Mouse (Mus musculus): ENCODE results near the gene B230118H07Rik. TPM values are rescaled to one million over a fixed set of nuclear protein-coding genes. Genes with fewer than 3 reads are reported as not detected.

B230118H07Rik gene
- polyA plus RNA-seq, 1 experiment from 2014 or later, result 145 TPM

GRCm38 (mm10) chr2:101639840-101640350 lies 9.4 kb downstream of the B230118H07Rik start:
- no peak for DNase-seq (ENCODE audit: low spot score)

- DNase-seq (ENCODE audit: low spot score), result no peak
Observed at GRCm38 (mm10) chr2:101638979-101639839, 10.1 kb downstream of the B230118H07Rik start.

- no peak for DNase-seq (ENCODE audit: low spot score)
Observed at GRCm38 (mm10) chr2:101628297-101629236, 20.8 kb downstream of the B230118H07Rik start.

- DNase-seq (ENCODE audit: low spot score), result no peak
Observed at GRCm38 (mm10) chr2:101627227-101627626, 22.1 kb downstream of the B230118H07Rik start.

- DNase-seq (ENCODE audit: low spot score), result peak; percentile 88
Observed at GRCm38 (mm10) chr2:101624526-101624925, 24.8 kb downstream of the B230118H07Rik start, which contains the start of gene Rag2. Rag2 (plus strand) TSS chr2:101624718.

GRCm38 (mm10) chr2:101624011-101624410 lies 25.3 kb downstream of the B230118H07Rik start:
- DNase-seq (ENCODE audit: low spot score), result peak; percentile 47

GRCm38 (mm10) chr2:101623042-101623441 lies 26.3 kb downstream of the B230118H07Rik start:
- no peak for DNase-seq (ENCODE audit: low spot score)

- peak; percentile 53 for DNase-seq (ENCODE audit: low spot score)
Observed at GRCm38 (mm10) chr2:101621611-101622010, 27.7 kb downstream of the B230118H07Rik start.

GRCm38 (mm10) chr2:101620899-101621298 lies 28.4 kb downstream of the B230118H07Rik start:
- no peak for DNase-seq (ENCODE audit: low spot score)

GRCm38 (mm10) chr2:101618373-101618772 lies 31.0 kb downstream of the B230118H07Rik start:
- no peak for DNase-seq (ENCODE audit: low spot score)

GRCm38 (mm10) chr2:101615464-101616305 lies 33.6 kb downstream of the B230118H07Rik start:
- peak; percentile 60 for DNase-seq (ENCODE audit: low spot score)

GRCm38 (mm10) chr2:101610861-101611260 lies 38.5 kb downstream of the B230118H07Rik start:
- DNase-seq (ENCODE audit: low spot score), result no peak

GRCm38 (mm10) chr2:101608232-101608894 lies 41.0 kb downstream of the B230118H07Rik start:
- peak; percentile 90 for DNase-seq (ENCODE audit: low spot score)

- DNase-seq (ENCODE audit: low spot score), result no peak
Observed at GRCm38 (mm10) chr2:101603099-101603498, 46.2 kb downstream of the B230118H07Rik start.

GRCm38 (mm10) chr2:101600703-101601102 lies 48.6 kb downstream of the B230118H07Rik start:
- no peak for DNase-seq (ENCODE audit: low spot score)

GRCm38 (mm10) chr2:101598190-101599181 lies 50.8 kb downstream of the B230118H07Rik start:
- no peak for DNase-seq (ENCODE audit: low spot score)

GRCm38 (mm10) chr2:101597186-101597585 lies 52.1 kb downstream of the B230118H07Rik start:
- peak; percentile 51 for DNase-seq (ENCODE audit: low spot score)

- no peak for DNase-seq (ENCODE audit: low spot score)
Observed at GRCm38 (mm10) chr2:101594681-101595080, 54.7 kb downstream of the B230118H07Rik start.

GRCm38 (mm10) chr2:101592886-101593285 lies 56.4 kb downstream of the B230118H07Rik start:
- DNase-seq (ENCODE audit: low spot score), result no peak
